Mouse (Mus musculus) natural killer cell, adult 2 months (primary cell): ENCODE measurements around the gene Trim62.

Experiments used
- DNase-seq, 2 experiments: peaks; one replicate each; pipeline ENCODE4 v3.0.0; 2022; ENCODE audit warnings: low spot score in 2 of 2

Gene Trim62

GRCm38 (mm10) chr4:128958849-128959248, 75.5 kb downstream of the Trim62 start:
- DNase-seq, result no peak

- DNase-seq, result peak in 1 of 2 experiments; percentile 16
These were observed 76.3 kb downstream of the Trim62 start for GRCm38 (mm10) chr4:128959676-128960075.
